Mouse (Mus musculus): ENCODE results near the gene Clasp2.

DNA sequence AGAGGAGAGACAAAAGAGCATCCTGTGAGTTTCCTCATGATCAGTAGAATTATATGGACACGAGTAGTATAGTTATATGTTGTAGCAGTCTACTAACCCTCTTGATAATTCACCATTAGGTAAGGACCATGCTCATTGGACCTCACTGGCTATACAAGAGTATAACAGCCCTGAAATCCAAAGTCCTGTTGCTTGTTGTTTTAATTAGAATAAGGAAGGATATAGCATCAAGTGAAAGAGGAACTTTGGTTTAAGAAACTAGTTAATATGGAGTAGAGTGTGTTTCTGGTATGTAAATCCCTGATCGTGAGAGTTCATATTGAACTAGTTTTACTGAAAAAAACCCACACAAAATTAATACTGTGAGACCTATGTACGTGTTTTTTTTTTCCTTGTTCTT, 59.4 kb downstream of the Clasp2 start:
- no peak for TF ChIP-seq POLR2A (IDR thresholded peaks at IDR 0.05; ENCODE audit: extremely low read depth, insufficient read depth, low read length)
- TF ChIP-seq CTCF (IDR thresholded peaks at IDR 0.05; ENCODE audit: low read depth, low read length): no peak

All from liver, adult 2 months (tissue).